Mouse (Mus musculus): ENCODE measurements around the gene Ism1. TPM values are rescaled to one million over a fixed set of nuclear protein-coding genes. Genes with fewer than 3 reads are reported as not detected.

The Ism1 gene
- total RNA-seq, 2 experiments from 2014 or later = 1.9 to 2.0 TPM

GRCm38 (mm10) chr2:139712046-139712445 lies 34.1 kb downstream of the Ism1 start:
- DNase-seq = no peak

GRCm38 (mm10) chr2:139714206-139714605 lies 36.2 kb downstream of the Ism1 start:
- DNase-seq = no peak

- DNase-seq = no peak
Measured at GRCm38 (mm10) chr2:139717772-139718171, 39.8 kb downstream of the Ism1 start.

GRCm38 (mm10) chr2:139722700-139723099 lies 44.7 kb downstream of the Ism1 start:
- peak; percentile 62 for DNase-seq

- DNase-seq = no peak
Measured at GRCm38 (mm10) chr2:139723304-139723703, 45.3 kb downstream of the Ism1 start.

- DNase-seq = no peak
Measured at GRCm38 (mm10) chr2:139724202-139724838, 46.3 kb downstream of the Ism1 start.

- no peak for DNase-seq
Measured at GRCm38 (mm10) chr2:139725328-139725727, 47.4 kb downstream of the Ism1 start.

GRCm38 (mm10) chr2:139728060-139728459 lies 50.1 kb downstream of the Ism1 start:
- no peak for DNase-seq

GRCm38 (mm10) chr2:139729377-139729776 lies 51.4 kb downstream of the Ism1 start:
- DNase-seq = no peak

GRCm38 (mm10) chr2:139742381-139742780 lies 64.4 kb downstream of the Ism1 start:
- DNase-seq = no peak

- no peak for DNase-seq
Measured at GRCm38 (mm10) chr2:139757021-139757420, 79.0 kb downstream of the Ism1 start.

GRCm38 (mm10) chr2:139757456-139757855 lies 79.5 kb downstream of the Ism1 start:
- no peak for DNase-seq

GRCm38 (mm10) chr2:139764355-139764754 lies 86.4 kb downstream of the Ism1 start:
- DNase-seq = no peak

GRCm38 (mm10) chr2:139774949-139775570 lies 97.1 kb downstream of the Ism1 start:
- DNase-seq = no peak

- DNase-seq = no peak
Measured at GRCm38 (mm10) chr2:139776644-139777043, 98.7 kb downstream of the Ism1 start.

GRCm38 (mm10) chr2:139778283-139778682 lies 100.3 kb downstream of the Ism1 start:
- peak; percentile 8 for DNase-seq

GRCm38 (mm10) chr2:139783318-139783850 lies 105.4 kb downstream of the Ism1 start:
- no peak for DNase-seq

GRCm38 (mm10) chr2:139784465-139784864 lies 106.5 kb downstream of the Ism1 start:
- DNase-seq = no peak

GRCm38 (mm10) chr2:139784946-139785345 lies 107.0 kb downstream of the Ism1 start:
- no peak for DNase-seq

- DNase-seq = no peak
Measured at GRCm38 (mm10) chr2:139788658-139789057, 110.7 kb downstream of the Ism1 start.

- no peak for DNase-seq
Measured at GRCm38 (mm10) chr2:139792345-139793120, 114.6 kb downstream of the Ism1 start.

GRCm38 (mm10) chr2:139804041-139804440 lies 126.1 kb downstream of the Ism1 start:
- no peak for DNase-seq

GRCm38 (mm10) chr2:139807887-139808286 lies 129.9 kb downstream of the Ism1 start:
- no peak for DNase-seq

Measured in gastrocnemius, postnatal 10 days (tissue).